Mouse (Mus musculus) right cerebral cortex, postnatal 25 days (tissue): ENCODE results near the gene Cdkl4.
"Not testable (repeated sequence)": the region's sequence is repeated elsewhere in the genome, so short reads cannot be mapped to it uniquely, and the experiment has no call there.

ENCODE experiments used
- DNase-seq: peaks from one replicate; pipeline ENCODE4 v3.0.0; 2022

Cdkl4 gene

DNA sequence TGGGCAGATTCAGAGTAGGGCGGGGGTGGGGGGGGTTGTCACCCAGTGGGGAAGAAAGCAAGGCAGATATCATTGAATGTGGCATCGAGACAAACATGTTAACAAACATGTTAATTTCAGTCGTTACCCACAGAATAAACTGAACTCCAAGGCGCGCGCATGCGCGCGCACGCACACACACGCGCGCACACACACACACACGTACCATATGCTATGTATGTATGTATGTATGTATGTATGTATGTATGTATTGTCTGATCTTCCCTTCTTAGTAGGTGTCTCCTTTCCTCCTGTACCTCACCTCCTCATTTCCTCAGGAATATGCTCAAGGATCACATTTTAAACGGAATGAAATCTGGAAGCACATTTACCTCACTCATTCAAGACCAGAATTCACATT lies at the start of gene Cdkl4:
Gene Cdkl4 (minus strand): TSS at position 175 of the 400 bp plus-strand sequence.
- no peak for DNase-seq

- no peak for DNase-seq
These were observed 47.4 kb upstream of the Cdkl4 start for GRCm38 (mm10) chr17:80624979-80625378.

DNA sequence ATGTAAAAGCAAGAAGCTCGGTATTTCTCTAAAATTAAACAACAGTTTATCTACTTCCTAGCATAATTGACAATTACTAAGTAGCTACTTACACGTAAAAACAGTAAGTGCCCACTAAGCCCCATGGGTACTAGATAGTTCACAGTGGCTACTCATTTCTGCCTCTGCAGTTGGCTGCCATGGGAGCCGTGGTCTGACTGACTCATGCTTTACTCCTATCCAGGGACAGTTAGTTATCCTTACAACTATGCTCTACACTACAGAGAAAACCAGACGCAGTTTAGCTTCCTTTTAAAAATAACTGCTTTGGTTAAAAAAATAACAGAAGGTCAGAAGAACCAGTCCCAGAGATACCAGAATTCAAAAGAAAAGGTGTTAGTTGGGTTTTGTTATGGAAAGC lies 44.1 kb upstream of the Cdkl4 start:
- DNase-seq, result no peak

DNA sequence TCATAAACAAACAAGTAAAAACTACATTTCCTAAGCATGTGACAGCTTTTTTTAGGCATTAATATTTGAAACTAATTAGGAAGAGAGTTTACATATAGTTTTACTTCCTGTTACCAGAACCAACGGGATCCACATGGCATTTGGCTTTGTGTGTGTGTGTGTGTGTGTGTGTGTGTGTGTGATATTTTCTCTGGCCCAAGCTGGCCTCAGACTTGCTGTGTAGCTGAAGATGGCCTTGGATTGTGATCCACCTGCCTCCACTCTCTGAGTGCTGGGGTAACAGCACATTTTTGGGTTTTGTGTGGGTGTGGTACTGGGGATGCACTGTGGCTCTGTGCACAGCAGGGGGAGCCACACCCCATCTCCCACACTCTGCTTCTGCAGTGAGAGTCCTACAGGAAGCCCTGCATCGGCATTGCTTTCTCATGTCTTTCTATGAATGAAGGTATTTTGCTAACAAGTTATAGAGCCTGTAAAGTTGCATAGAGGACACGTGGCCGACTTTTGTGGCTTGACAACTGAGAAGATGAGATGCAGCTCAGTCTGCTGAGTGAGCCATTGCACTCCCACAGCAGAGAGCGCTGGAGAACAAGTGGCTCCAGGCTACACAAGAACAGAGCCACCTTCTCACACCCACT lies 43.3 kb upstream of the Cdkl4 start:
- peak; percentile 54 for DNase-seq

DNA sequence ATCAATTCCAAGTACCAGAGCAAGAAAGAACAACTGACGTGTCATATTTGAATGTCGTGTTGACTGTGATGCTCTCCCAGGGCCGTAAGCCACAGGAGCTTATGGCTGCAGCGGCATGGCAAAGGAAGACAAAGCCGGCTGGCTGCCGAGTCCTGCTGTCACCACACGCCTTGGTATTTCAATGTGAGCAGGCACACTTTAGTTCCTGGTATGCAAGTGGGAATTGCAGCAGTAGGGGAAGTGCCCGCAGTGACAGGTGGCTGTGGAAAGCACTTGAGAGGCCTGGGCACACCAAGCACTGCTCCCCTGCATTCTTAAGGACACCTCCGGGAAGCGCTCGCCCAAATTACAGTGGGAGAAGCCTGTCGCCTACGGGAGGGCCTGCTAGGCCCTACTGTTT lies 41.9 kb upstream of the Cdkl4 start:
- DNase-seq, result no peak

DNA sequence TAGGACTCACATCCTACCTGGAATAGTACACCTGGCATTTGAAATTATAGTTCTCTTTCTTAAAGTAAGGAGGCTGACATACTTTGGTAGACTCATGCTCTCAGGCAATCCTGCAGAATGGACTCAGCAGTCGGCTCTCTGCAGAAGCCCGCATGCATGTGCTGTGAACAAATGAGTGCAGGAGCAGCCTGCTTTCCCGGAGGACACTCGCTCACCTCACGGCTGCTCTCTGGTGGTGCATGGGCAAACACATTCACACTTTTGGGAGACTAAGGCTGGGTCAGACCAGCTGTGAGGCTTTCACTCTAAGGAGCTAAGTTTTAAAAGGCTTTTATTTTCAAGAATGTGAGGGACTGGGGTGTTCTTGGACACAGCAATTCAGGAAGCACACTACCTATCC lies 41.3 kb upstream of the Cdkl4 start:
- DNase-seq, result no peak

- DNase-seq, result no peak
These were observed 26.2 kb upstream of the Cdkl4 start for GRCm38 (mm10) chr17:80603806-80604205.

DNA sequence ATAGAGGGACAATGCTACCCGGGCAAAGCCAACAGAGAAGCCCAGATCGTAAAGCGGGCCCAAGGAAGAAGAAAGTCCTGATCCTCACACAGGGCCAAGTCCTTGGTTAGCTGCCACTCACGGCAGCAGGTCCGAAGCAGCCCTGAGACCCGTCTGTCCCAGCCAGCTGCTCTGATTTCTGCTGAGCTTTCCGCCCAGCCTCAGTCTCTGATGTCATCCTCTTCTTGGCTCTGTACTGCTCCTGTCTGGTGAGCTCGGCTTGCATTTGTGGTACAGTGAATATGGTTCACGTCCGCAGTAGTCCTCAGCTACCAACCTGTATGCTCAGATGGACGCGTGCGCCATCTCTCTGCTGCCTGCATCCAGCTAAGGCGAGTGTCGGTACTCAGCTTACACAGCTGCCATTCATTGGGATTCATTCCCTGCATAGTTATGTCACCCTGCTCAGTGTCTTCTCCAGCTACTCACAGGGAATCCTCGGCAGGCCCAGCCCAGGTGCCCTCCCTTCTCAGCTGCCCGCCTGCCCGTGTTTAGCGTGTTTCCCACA lies 25.5 kb upstream of the Cdkl4 start:
- DNase-seq, result no peak

GRCm38 (mm10) chr17:80601371-80601770 lies 23.8 kb upstream of the Cdkl4 start:
- peak; percentile 42 for DNase-seq

- no peak for DNase-seq
These were observed 5.4 kb upstream of the Cdkl4 start for GRCm38 (mm10) chr17:80583051-80583450.

- no peak for DNase-seq
These were observed 2.3 kb upstream of the Cdkl4 start for GRCm38 (mm10) chr17:80579901-80580300.

DNA sequence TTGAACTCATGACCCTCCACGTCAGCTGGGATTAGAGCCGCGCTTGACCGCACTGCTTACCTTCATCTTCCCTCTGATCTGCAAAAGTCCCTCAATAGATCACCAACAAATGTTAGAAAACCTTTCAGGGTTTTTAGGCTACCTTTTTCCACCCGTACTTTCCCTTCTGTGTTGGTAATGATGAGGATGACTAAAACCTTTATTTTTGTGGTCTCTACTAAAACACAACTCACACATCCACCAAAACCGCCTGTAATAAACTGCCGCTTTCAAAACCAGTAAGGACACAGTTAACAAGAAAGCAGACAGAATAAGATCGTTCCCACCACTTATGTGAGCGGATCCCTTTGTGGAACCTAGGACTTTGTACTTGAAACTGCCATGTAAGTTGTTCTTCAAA lies 1.5 kb upstream of the Cdkl4 start:
- no peak for DNase-seq

DNA sequence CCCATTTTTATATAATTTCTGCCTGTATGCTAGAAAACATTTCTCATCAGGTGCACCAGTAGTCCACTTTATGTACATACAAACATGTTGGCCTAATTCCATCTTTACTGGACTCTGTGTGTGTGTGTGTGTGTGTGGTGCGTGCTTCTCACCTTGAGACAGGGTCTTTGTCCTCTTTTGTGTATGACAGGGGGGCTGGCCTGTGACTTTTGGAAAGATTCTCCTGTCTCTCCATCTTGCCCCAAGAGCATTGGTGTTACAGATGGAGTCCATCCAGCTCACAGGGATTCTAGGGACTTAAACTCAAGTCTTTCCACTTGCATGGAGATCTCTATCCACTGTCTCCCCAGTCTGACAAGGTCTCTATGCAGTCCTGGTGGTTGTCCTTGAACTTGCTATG lies 428 bp upstream of the Cdkl4 start:
- no peak for DNase-seq

- peak; percentile 72 for DNase-seq
These were observed 399 bp downstream of the Cdkl4 start for GRCm38 (mm10) chr17:80577214-80577613.

GRCm38 (mm10) chr17:80575008-80575407 lies 2.6 kb downstream of the Cdkl4 start:
- no peak for DNase-seq

GRCm38 (mm10) chr17:80574471-80574965 lies 3.1 kb downstream of the Cdkl4 start:
- no peak for DNase-seq

- DNase-seq, result no peak
These were observed 5.3 kb downstream of the Cdkl4 start for GRCm38 (mm10) chr17:80572187-80572935.

- no peak for DNase-seq
These were observed 6.2 kb downstream of the Cdkl4 start for GRCm38 (mm10) chr17:80571460-80571859.

DNA sequence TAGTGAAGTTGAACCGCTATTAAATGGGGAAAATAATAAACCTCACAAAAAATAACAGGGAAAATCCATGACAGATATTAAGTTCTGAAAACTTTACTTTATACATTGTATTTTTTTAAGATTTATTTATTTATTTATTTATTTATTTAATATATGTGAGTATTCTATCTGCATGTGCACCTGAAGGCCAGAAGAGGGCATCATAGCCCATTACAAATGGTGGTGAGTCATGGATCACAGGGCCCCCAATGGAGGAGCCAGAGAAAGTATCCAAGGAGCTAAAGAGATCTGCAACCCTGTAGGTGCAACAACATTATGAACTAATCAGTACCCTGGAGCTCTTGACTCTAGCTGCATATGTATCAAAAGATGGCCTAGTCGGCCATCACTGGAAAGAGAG lies 7.9 kb downstream of the Cdkl4 start:
- DNase-seq, result not testable (repeated sequence)

DNA sequence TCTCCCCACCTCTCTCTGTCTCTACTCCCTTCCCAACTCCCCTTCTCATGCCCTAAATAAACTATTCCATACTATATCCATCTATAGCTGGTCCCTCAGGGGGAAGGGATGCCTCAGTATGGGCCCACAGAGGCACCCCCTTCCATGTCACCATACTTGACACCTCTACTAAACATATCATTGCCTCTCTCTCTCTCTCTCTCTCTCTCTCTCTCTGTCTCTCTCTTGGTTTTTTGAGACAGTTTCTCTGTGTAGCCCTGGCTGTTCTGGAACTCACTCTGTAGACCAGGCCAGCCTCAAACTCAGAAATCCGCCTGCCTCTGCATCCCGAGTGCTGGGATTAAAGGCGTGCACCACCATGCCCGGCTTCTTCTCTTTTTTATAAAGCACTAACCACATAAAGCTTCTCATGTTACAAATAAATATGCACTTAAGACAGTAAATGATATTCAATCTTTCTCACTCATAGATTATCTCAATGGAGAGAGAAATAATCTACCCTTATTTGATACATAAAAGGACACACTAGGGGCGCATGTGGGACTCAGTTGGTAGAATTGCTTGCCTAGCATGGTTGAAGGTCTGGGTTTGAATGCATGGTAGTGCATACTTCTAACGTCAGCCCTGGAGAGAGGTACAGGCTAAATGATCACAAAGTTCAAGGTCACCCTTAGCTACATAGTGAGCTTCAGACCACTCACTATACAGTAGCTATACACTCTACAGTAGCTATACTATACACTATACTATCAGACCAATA lies 8.6 kb downstream of the Cdkl4 start:
- DNase-seq, result no peak

DNA sequence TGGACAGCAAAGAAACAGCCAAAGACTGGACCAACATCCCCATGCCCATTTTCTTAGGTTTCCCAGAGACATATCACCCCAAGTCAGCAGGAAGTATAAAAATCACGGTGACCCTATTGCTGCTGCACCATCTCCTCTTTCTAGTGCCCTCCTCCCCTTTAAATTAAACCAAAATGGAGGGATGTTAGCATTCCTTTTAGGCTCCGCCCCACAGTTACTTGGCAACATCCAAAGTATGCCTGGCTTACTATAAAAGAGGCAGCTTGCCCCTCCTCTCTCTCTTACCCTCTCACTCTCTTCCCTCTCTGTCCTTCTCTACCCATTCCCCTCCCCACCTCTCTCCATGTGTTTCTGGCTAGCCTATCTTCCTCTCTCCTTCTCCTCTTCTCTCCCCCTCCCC lies 9.2 kb downstream of the Cdkl4 start:
- DNase-seq, result no peak

- no peak for DNase-seq
These were observed 13.0 kb downstream of the Cdkl4 start for GRCm38 (mm10) chr17:80564611-80564924.

DNA sequence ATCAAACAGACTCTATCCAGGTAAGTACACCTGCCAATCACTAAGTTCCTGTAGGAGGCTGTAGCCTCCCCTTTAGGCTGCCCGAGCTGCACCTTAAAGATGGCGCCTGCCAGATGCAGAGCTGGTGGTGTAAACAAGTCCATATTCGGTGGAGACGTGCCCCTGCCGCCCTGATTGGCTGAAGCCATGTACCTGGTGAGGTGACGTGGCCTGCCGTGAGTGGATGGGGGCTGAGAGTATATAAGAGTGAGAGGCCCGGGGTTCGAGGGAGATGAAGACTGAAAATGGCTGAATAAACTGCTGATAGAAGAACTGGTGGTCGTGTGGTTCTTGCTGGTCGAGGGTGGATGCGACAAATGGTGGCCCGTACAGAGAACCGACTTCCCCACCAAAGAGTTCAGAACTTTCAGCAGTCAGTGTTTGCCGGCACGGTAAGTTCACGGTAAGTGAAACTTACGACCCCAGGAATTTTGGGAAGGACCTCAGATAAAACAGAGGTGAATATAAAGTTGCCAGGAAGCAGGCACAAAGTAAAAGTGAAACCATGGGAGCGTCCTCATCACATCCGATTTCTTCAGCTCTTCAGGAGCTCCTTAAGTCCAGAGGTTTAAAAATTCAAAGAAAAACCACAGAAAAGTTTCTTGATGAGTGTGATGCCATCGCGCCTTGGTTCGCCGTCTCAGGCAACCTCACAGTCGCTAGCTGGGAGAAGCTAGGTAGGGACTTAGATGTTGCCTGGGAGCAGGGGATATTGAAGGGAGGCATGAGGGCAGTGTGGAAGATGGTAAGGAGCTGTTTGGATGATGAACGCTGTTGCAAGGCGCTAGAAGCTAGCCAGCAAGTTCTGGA lies 13.6 kb downstream of the Cdkl4 start:
- DNase-seq, result not testable (repeated sequence)
